Mouse (Mus musculus) midbrain, embryonic 15.5 days (tissue): ENCODE results near the gene Ccni. TPM values are rescaled to one million over a fixed set of nuclear protein-coding genes. Genes with fewer than 3 reads are reported as not detected.
A peak's percentile ranks its signal among the peaks of the same experiment; 100 is the strongest.

Experiments
- ATAC-seq: fragments of 200-750 bp; cut with Nextera tagmentation; replicated peaks from 2 replicates; pipeline ENCODE4 v1.8.0; 2017; ENCODE audit warnings: moderate TSS enrichment
- H3K27ac ChIP-seq: fragments of 300-500 bp; sonication (generic); 2 replicates; pipeline ENCODE4 v1.5.1; 2015; ENCODE audit warnings: mild to moderate bottlenecking, inconsistent platforms
- H3K27me3 ChIP-seq: fragments of 300-500 bp; sonication (generic); replicated peaks from 2 replicates; pipeline ENCODE4 v1.6.1; 2015; ENCODE audit warnings: inconsistent platforms
- H3K36me3 ChIP-seq: fragments of 300-500 bp; sonication (generic); replicated peaks from 2 replicates; pipeline ENCODE4 v1.6.1; 2015; ENCODE audit warnings: inconsistent platforms
- H3K4me1 ChIP-seq: fragments of 300-500 bp; sonication (generic); 2 replicates; pipeline ENCODE4 v1.6.1; 2015; ENCODE audit warnings: inconsistent platforms
- H3K4me2 ChIP-seq: fragments of 300-500 bp; sonication (generic); 2 replicates; pipeline ENCODE4 v1.6.1; 2015; ENCODE audit warnings: inconsistent platforms, mild to moderate bottlenecking, moderate library complexity
- H3K4me3 ChIP-seq: fragments of 300-500 bp; sonication (generic); 2 replicates; pipeline ENCODE4 v1.5.1; 2015; ENCODE audit warnings: mild to moderate bottlenecking, inconsistent platforms
- H3K9ac ChIP-seq: fragments of 300-500 bp; sonication (generic); 2 replicates; pipeline ENCODE4 v1.6.1; 2015; ENCODE audit warnings: mild to moderate bottlenecking, inconsistent platforms
- H3K9me3 ChIP-seq: fragments of 300-500 bp; sonication (generic); 2 replicates; pipeline ENCODE4 v1.6.1; 2016; ENCODE audit warnings: inconsistent platforms
- WGBS: fragments of 180-500 bp; shearing (Covaris S2); methylation state at CpG from one replicate; pipeline ENCODE4 v1.1.7; 2015; ENCODE audit warnings: mixed read lengths; 5-methylcytosine and 5-hydroxymethylcytosine counted together
- polyA plus RNA-seq: library from polyadenylated mRNA; unstranded; fragments of >200 nt; fragmentation: Nextera tagmentation; extraction: Ambion mirVana; gene quantifications from 2 replicates; pipeline ENCODE4 v1.2.1, GENCODE M21; 2015

The Ccni gene
- polyA plus RNA-seq, 1 experiment from 2014 or later = 143 TPM

GRCm38 (mm10) chr5:93149969-93150777, 56.1 kb downstream of the Ccni start:
- WGBS = 80% methylated on average over 12 of the region's 12 CpGs
- H3K27me3 ChIP-seq = no peaks in the 10 kb centered on the region
- H3K9me3 ChIP-seq = no peaks in the 10 kb centered on the region
- no peak overlapping the region for H3K27ac ChIP-seq
- H3K4me1 ChIP-seq = peaks cover 4% of the 10 kb centered on the region
- H3K9ac ChIP-seq = no peak overlapping the region
- no peak overlapping the region for H3K4me2 ChIP-seq
- no peak overlapping the region for H3K4me3 ChIP-seq
- no peaks in the 10 kb centered on the region for H3K36me3 ChIP-seq
- no peak for ATAC-seq

- Histone ChIP-seq H3K9ac (no peak overlapping the region), H3K27ac (no peak overlapping the region), H3K4me2 (no peak overlapping the region), H3K27me3 (no peaks in the 10 kb centered on the region), H3K9me3 (no peaks in the 10 kb centered on the region), H3K4me3 (no peak overlapping the region), H3K4me1 (peaks cover 9% of the 10 kb centered on the region), H3K36me3 (no peaks in the 10 kb centered on the region)
- no peak for ATAC-seq
- 75% methylated on average over 6 of the region's 6 CpGs for WGBS
Measured at GRCm38 (mm10) chr5:93145504-93145903, 60.8 kb downstream of the Ccni start.

GRCm38 (mm10) chr5:93144874-93145273, 61.4 kb downstream of the Ccni start:
- H3K9me3 ChIP-seq = no peaks in the 10 kb centered on the region
- H3K4me3 ChIP-seq = no peak overlapping the region
- H3K9ac ChIP-seq = no peak overlapping the region
- WGBS = 23% methylated on average over 5 of the region's 5 CpGs
- no peaks in the 10 kb centered on the region for H3K36me3 ChIP-seq
- H3K27ac ChIP-seq = no peak overlapping the region
- no peak overlapping the region for H3K4me2 ChIP-seq
- no peaks in the 10 kb centered on the region for H3K27me3 ChIP-seq
- no peak for ATAC-seq
- peaks cover 9% of the 10 kb centered on the region for H3K4me1 ChIP-seq

- Histone ChIP-seq H3K27ac (no peak overlapping the region), H3K4me1 (peaks cover 9% of the 10 kb centered on the region), H3K9ac (no peak overlapping the region), H3K9me3 (no peaks in the 10 kb centered on the region), H3K4me2 (no peak overlapping the region), H3K27me3 (no peaks in the 10 kb centered on the region), H3K4me3 (no peak overlapping the region), H3K36me3 (no peaks in the 10 kb centered on the region)
- 78% methylated on average over 12 of the region's 12 CpGs for WGBS
- ATAC-seq = no peak
Measured at GRCm38 (mm10) chr5:93143360-93144091, 62.8 kb downstream of the Ccni start.

- no peaks in the 10 kb centered on the region for H3K27me3 ChIP-seq
- H3K9me3 ChIP-seq = no peaks in the 10 kb centered on the region
- H3K27ac ChIP-seq = no peak overlapping the region
- WGBS = 80% methylated on average over 5 of the region's 5 CpGs
- H3K9ac ChIP-seq = no peak overlapping the region
- no peak overlapping the region for H3K4me2 ChIP-seq
- H3K36me3 ChIP-seq = no peaks in the 10 kb centered on the region
- no peak for ATAC-seq
- H3K4me3 ChIP-seq = no peak overlapping the region
- peaks cover 8% of the 10 kb centered on the region; the same call in 1 of the 2 replicates for H3K4me1 ChIP-seq
Measured at GRCm38 (mm10) chr5:93140747-93141146, 65.5 kb downstream of the Ccni start.

- Histone ChIP-seq H3K27me3 (no peaks in the 10 kb centered on the region), H3K4me3 (no peak overlapping the region), H3K27ac (no peak overlapping the region), H3K36me3 (no peaks in the 10 kb centered on the region), H3K4me1 (peaks cover 3% of the 10 kb centered on the region), H3K4me2 (no peak overlapping the region), H3K9ac (no peak overlapping the region), H3K9me3 (no peaks in the 10 kb centered on the region)
- ATAC-seq = no peak
- 97% methylated on average over 9 of the region's 9 CpGs for WGBS
Measured at GRCm38 (mm10) chr5:93139350-93139749, 66.9 kb downstream of the Ccni start.

GRCm38 (mm10) chr5:93136956-93137586, 69.2 kb downstream of the Ccni start:
- no peaks in the 10 kb centered on the region for H3K27me3 ChIP-seq
- H3K4me3 ChIP-seq = no peak overlapping the region
- no peak overlapping the region for H3K27ac ChIP-seq
- no peak for ATAC-seq
- H3K9ac ChIP-seq = no peak overlapping the region
- WGBS = 64% methylated on average over 5 of the region's 5 CpGs
- no peak overlapping the region for H3K4me2 ChIP-seq
- H3K36me3 ChIP-seq = no peaks in the 10 kb centered on the region
- H3K4me1 ChIP-seq = peaks cover 19% of the 10 kb centered on the region
- H3K9me3 ChIP-seq = no peaks in the 10 kb centered on the region

GRCm38 (mm10) chr5:93135368-93136107, 70.8 kb downstream of the Ccni start:
- H3K4me2 ChIP-seq = no peak overlapping the region
- no peak overlapping the region for H3K4me3 ChIP-seq
- H3K9me3 ChIP-seq = no peaks in the 10 kb centered on the region
- no peaks in the 10 kb centered on the region for H3K36me3 ChIP-seq
- ATAC-seq = no peak
- H3K27ac ChIP-seq = no peak overlapping the region
- H3K27me3 ChIP-seq = no peaks in the 10 kb centered on the region
- peaks cover 28% of the 10 kb centered on the region for H3K4me1 ChIP-seq
- 89% methylated on average over 10 of the region's 10 CpGs for WGBS
- no peak overlapping the region for H3K9ac ChIP-seq

- Histone ChIP-seq H3K36me3 (no peaks in the 10 kb centered on the region), H3K27ac (peak overlapping the region; percentile 60), H3K4me3 (no peak overlapping the region), H3K4me2 (peak overlapping the region; percentile 33), H3K4me1 (peaks cover 41% of the 10 kb centered on the region), H3K9ac (no peak overlapping the region), H3K9me3 (no peaks in the 10 kb centered on the region), H3K27me3 (no peaks in the 10 kb centered on the region)
- ATAC-seq = peak; percentile 56; the same call in 1 of the 2 replicates
- WGBS = 11% methylated on average over 10 of the region's 10 CpGs
Measured at GRCm38 (mm10) chr5:93133445-93134244, 72.7 kb downstream of the Ccni start.
